Mouse (Mus musculus): ENCODE data around the gene Ephb2.

DNA sequence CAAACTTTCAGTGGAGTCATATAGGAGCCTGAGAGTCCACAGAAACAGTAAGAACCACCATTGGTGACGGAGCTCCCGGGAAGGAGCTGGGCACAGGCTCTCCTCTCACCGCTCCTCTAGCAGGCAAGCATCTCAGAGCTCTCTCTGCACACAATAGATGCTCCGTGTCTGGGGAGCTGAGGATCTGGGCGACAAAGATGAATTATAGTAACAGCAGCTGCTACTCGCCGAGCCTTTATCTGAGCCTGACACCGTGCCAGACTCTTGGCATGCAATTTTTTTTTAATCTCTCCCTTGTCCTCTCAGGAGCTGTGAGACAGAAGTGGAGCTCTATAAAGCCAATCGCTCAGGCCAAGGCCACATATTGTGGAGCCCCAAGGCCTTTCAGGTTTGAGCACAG lies 170.7 kb downstream of the Ephb2 start:
- TF ChIP-seq CTCF (IDR thresholded peaks at IDR 0.05; ENCODE audit: low read depth, low read length) (no peak), GATA1 (IDR thresholded peaks at IDR 0.05; ENCODE audit: borderline replicate concordance, low read length) (no peak), GATA2 (IDR thresholded peaks at IDR 0.05; ENCODE audit: borderline replicate concordance, low read depth, low read length) (no peak), POLR2AphosphoS5 (IDR thresholded peaks at IDR 0.05; ENCODE audit: insufficient replicate concordance, low read depth, low read length) (no peak)
